ENCODE assay signal across 22 mouse cellular contexts in the genomic region with DNA sequence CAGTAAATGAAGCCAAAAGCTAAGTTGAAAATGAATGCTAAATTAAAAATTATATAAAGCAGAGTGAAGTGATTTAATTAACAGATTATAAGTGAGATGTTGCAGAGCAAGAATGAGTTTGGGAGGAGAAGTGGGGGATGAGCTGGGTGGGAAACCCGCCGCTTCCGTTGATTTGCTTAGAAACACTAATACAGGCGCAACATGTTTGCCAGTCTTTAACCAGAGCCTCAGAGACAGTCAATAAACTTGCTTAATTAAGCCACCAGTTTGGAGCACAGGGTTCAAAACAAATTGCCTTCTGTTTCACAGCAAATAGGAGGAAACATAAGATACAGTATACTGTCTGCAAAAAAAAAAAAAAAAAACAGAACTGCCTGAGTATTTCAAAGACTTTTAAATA.
DNase-seq lines count a peak whose midpoint lies in the region; ATAC-seq lines count a peak whose summit lies in the region.
"Had no signal": no experiment of that assay in that cellular context is flagged by ENCODE, and none has a peak within 500 bp of the region (broad histone marks: within the 10 kb centered on the region; RNA-seq: fewer than 3 reads in every experiment).

No protein-coding gene starts in this region.

- peak; percentile 54; the same call in 1 of the 2 replicates for ATAC-seq in forebrain, embryonic 14.5 days
- ATAC-seq in forebrain, embryonic 11.5 days (replicated peaks; ENCODE audit: low FRiP score) = no peak
- peak; percentile 62 for ATAC-seq in forebrain, embryonic 16.5 days
- ATAC-seq in forebrain, embryonic 12.5 days (ENCODE audit: low FRiP score) = no peak
- ATAC-seq: CD4-positive, CD25-positive, alpha-beta regulatory T cell, adult 4 months had no signal

- H3K27ac ChIP-seq in forebrain, embryonic 14.5 days (ENCODE audit: low read depth, low read length) = no peak overlapping the region
- no peak overlapping the region for H3K27ac ChIP-seq in forebrain, embryonic 11.5 days (ENCODE audit: low read depth, low read length)
- no peak overlapping the region for H3K27ac ChIP-seq in forebrain, embryonic 16.5 days (ENCODE audit: low read length)
- H3K27ac ChIP-seq in forebrain, embryonic 12.5 days = no peak overlapping the region
- H3K27ac ChIP-seq: embryonic facial prominence, embryonic 10.5 days; embryonic facial prominence, embryonic 12.5 days had no signal

- no peaks in the 10 kb centered on the region for H3K9me3 ChIP-seq in forebrain, embryonic 14.5 days (replicated peaks; ENCODE audit: control insufficient read depth, low read length)
- H3K9me3 ChIP-seq in forebrain, embryonic 11.5 days (ENCODE audit: control insufficient read depth, low read length) = peaks cover 2% of the 10 kb centered on the region; the same call in 1 of the 2 replicates
- H3K9me3 ChIP-seq in forebrain, embryonic 16.5 days (ENCODE audit: control insufficient read depth, low read length) = no peaks in the 10 kb centered on the region
- no peaks in the 10 kb centered on the region; the same call in 1 of the 2 replicates for H3K9me3 ChIP-seq in forebrain, embryonic 12.5 days
- H3K9me3 ChIP-seq: embryonic facial prominence, embryonic 12.5 days had no signal

- H3K27me3 ChIP-seq in forebrain, embryonic 14.5 days (replicated peaks; ENCODE audit: control insufficient read depth, insufficient read depth, low read length) = no peaks in the 10 kb centered on the region
- no peaks in the 10 kb centered on the region for H3K27me3 ChIP-seq in forebrain, embryonic 11.5 days (ENCODE audit: control insufficient read depth, insufficient read depth, low read length)
- no peaks in the 10 kb centered on the region for H3K27me3 ChIP-seq in forebrain, embryonic 16.5 days (replicated peaks; ENCODE audit: control insufficient read depth, insufficient read depth, low read length)
- no peaks in the 10 kb centered on the region for H3K27me3 ChIP-seq in forebrain, embryonic 12.5 days
- H3K27me3 ChIP-seq: CH12.LX; embryonic facial prominence, embryonic 12.5 days had no signal

- H3K9ac ChIP-seq in forebrain, embryonic 14.5 days (ENCODE audit: low read length) = no peak overlapping the region
- H3K9ac ChIP-seq in forebrain, embryonic 11.5 days (ENCODE audit: low read length) = no peak overlapping the region
- H3K9ac ChIP-seq in forebrain, embryonic 16.5 days (replicated peaks; ENCODE audit: low read depth, low read length) = no peak overlapping the region
- H3K9ac ChIP-seq in forebrain, embryonic 12.5 days = no peak overlapping the region
- H3K9ac ChIP-seq: embryonic facial prominence, embryonic 12.5 days had no signal

- 63% methylated on average over 4 of the region's 4 CpGs for WGBS in forebrain, embryonic 14.5 days
- WGBS in forebrain, embryonic 11.5 days = 94% methylated on average over 4 of the region's 4 CpGs
- WGBS in forebrain, embryonic 16.5 days = 55% methylated on average over 4 of the region's 4 CpGs
- 74% methylated on average over 4 of the region's 4 CpGs for WGBS in forebrain, embryonic 12.5 days

- H3K4me2 ChIP-seq in forebrain, embryonic 14.5 days (ENCODE audit: low read length) = no peak overlapping the region
- H3K4me2 ChIP-seq in forebrain, embryonic 11.5 days (ENCODE audit: low read depth, low read length, severe bottlenecking) = no peak overlapping the region
- no peak overlapping the region for H3K4me2 ChIP-seq in forebrain, embryonic 16.5 days (ENCODE audit: low read length)
- no peak overlapping the region for H3K4me2 ChIP-seq in forebrain, embryonic 12.5 days
- H3K4me2 ChIP-seq: embryonic facial prominence, embryonic 12.5 days had no signal

- peak; percentile 78 for DNase-seq in forebrain, embryonic 14.5 days (ENCODE audit: low spot score)
- no peak for DNase-seq in forebrain, embryonic 11.5 days (ENCODE audit: low spot score)
- peak; percentile 29 for DNase-seq in heart, adult 11 months
- DNase-seq in heart, adult 18-20 months = no peak
- DNase-seq in MN1 (ENCODE audit: low spot score) = peak; percentile 28
- no peak for DNase-seq in cerebellum, adult 9-10 months
- DNase-seq: adrenal gland, adult 2 months; adrenal gland, postnatal 14 days; adrenal gland, postnatal 36 days; B cell, adult 2 months; cerebellum, adult 11 months; cerebellum, adult 18-20 months; cerebellum, adult 8-10 months; cerebellum, postnatal 10 days; cerebellum, postnatal 25 days had no signal

- no peak overlapping the region for H3K4me3 ChIP-seq in forebrain, embryonic 14.5 days (ENCODE audit: low read depth, low read length)
- no peak overlapping the region for H3K4me3 ChIP-seq in forebrain, embryonic 11.5 days (ENCODE audit: low read depth, low read length)
- H3K4me3 ChIP-seq in forebrain, embryonic 16.5 days (replicated peaks; ENCODE audit: low read length) = no peak overlapping the region
- H3K4me3 ChIP-seq in forebrain, embryonic 12.5 days (replicated peaks) = no peak overlapping the region
- H3K4me3 ChIP-seq: embryonic facial prominence, embryonic 10.5 days; embryonic facial prominence, embryonic 12.5 days had no signal

- H3K4me1 ChIP-seq in forebrain, embryonic 14.5 days (ENCODE audit: control insufficient read depth, insufficient read depth, low read length) = peaks cover 14% of the 10 kb centered on the region; the same call in 1 of the 2 replicates
- H3K4me1 ChIP-seq in forebrain, embryonic 11.5 days (replicated peaks; ENCODE audit: control insufficient read depth, insufficient read depth, low read length) = no peaks in the 10 kb centered on the region
- H3K4me1 ChIP-seq in forebrain, embryonic 16.5 days (replicated peaks; ENCODE audit: control insufficient read depth, insufficient read depth, low read length) = peaks cover 28% of the 10 kb centered on the region
- peaks cover 18% of the 10 kb centered on the region for H3K4me1 ChIP-seq in forebrain, embryonic 12.5 days

- no peaks in the 10 kb centered on the region for H3K36me3 ChIP-seq in forebrain, embryonic 14.5 days (ENCODE audit: control insufficient read depth, insufficient read depth, low read length)
- no peaks in the 10 kb centered on the region for H3K36me3 ChIP-seq in forebrain, embryonic 11.5 days (ENCODE audit: control insufficient read depth, insufficient read depth, low read length)
- no peaks in the 10 kb centered on the region for H3K36me3 ChIP-seq in forebrain, embryonic 16.5 days (ENCODE audit: control insufficient read depth, insufficient read depth)
- 0 out of 2 replicates have a peak, but pooled peaks cover 5% of the 10 kb centered on the region for H3K36me3 ChIP-seq in forebrain, embryonic 12.5 days (replicated peaks)
- H3K36me3 ChIP-seq: G1E had no signal

Comparison
In these comparisons a context has a peak if more than half of its experiments do, and no peak if none do; other contexts are left out.
1. ATAC-seq: peak in forebrain, embryonic 14.5 days (single experiment) and forebrain, embryonic 16.5 days (single experiment); none in forebrain, embryonic 11.5 days (single experiment) and forebrain, embryonic 12.5 days (single experiment).
2. DNase-seq: peak in forebrain, embryonic 14.5 days (single experiment), heart, adult 11 months (single experiment) and MN1 (single experiment); none in forebrain, embryonic 11.5 days (single experiment), heart, adult 18-20 months (0 of 2) and cerebellum, adult 9-10 months (single experiment).